Mouse (Mus musculus): ENCODE measurements at regions not wholly inside any gene's neighbourhood (a gene's known extent, or its start where the extent isn't known, plus 50 kb on each side); places are given as distances from the start of the nearest gene placed in this dataset.

- no peak overlapping the region for H3K4me3 ChIP-seq (ENCODE audit: low read length)
- no peaks in the 10 kb centered on the region for H3K36me3 ChIP-seq (ENCODE audit: control insufficient read depth, insufficient read depth, low read length)
- 80% methylated on average over 2 of the region's 2 CpGs for WGBS
- ATAC-seq = no peak
- no peaks in the 10 kb centered on the region for H3K4me1 ChIP-seq (ENCODE audit: control insufficient read depth, insufficient read depth, low read depth, low read length)
- no peak overlapping the region for H3K9ac ChIP-seq (ENCODE audit: low read depth, low read length)
- H3K27ac ChIP-seq (ENCODE audit: low read depth, low read length) = no peak overlapping the region
- H3K4me2 ChIP-seq (ENCODE audit: low read length) = no peak overlapping the region
- H3K27me3 ChIP-seq (replicated peaks; ENCODE audit: control insufficient read depth, insufficient read depth, low read length) = no peaks in the 10 kb centered on the region
- no peaks in the 10 kb centered on the region for H3K9me3 ChIP-seq (ENCODE audit: control insufficient read depth, low read length)
Observed at GRCm38 (mm10) chr5:41994307-41994706, 73.5 kb upstream of the Gm16223 start.

GRCm38 (mm10) chr5:41983556-41983955, 84.2 kb upstream of the Gm16223 start:
- Histone ChIP-seq H3K9ac (ENCODE audit: low read depth, low read length) (no peak overlapping the region), H3K9me3 (ENCODE audit: control insufficient read depth, low read length) (no peaks in the 10 kb centered on the region), H3K4me1 (ENCODE audit: control insufficient read depth, insufficient read depth, low read depth, low read length) (no peaks in the 10 kb centered on the region), H3K36me3 (ENCODE audit: control insufficient read depth, insufficient read depth, low read length) (no peaks in the 10 kb centered on the region), H3K4me2 (ENCODE audit: low read length) (no peak overlapping the region), H3K27ac (ENCODE audit: low read depth, low read length) (no peak overlapping the region), H3K4me3 (ENCODE audit: low read length) (no peak overlapping the region), H3K27me3 (replicated peaks; ENCODE audit: control insufficient read depth, insufficient read depth, low read length) (no peaks in the 10 kb centered on the region)
- no peak for ATAC-seq
- WGBS = 72% methylated on average over 4 of the region's 4 CpGs

- Histone ChIP-seq H3K27me3 (replicated peaks; ENCODE audit: control insufficient read depth, insufficient read depth, low read length) (no peaks in the 10 kb centered on the region), H3K4me1 (ENCODE audit: control insufficient read depth, insufficient read depth, low read depth, low read length) (no peaks in the 10 kb centered on the region), H3K9me3 (ENCODE audit: control insufficient read depth, low read length) (no peaks in the 10 kb centered on the region), H3K36me3 (ENCODE audit: control insufficient read depth, insufficient read depth, low read length) (no peaks in the 10 kb centered on the region), H3K4me2 (ENCODE audit: low read length) (no peak overlapping the region), H3K27ac (ENCODE audit: low read depth, low read length) (no peak overlapping the region), H3K9ac (ENCODE audit: low read depth, low read length) (no peak overlapping the region), H3K4me3 (ENCODE audit: low read length) (no peak overlapping the region)
- ATAC-seq = no peak
Observed at GRCm38 (mm10) chr5:41975535-41975934, 92.2 kb upstream of the Gm16223 start.

GRCm38 (mm10) chr5:41971201-41971600, 96.6 kb upstream of the Gm16223 start:
- H3K4me2 ChIP-seq (ENCODE audit: low read length) = no peak overlapping the region
- no peak overlapping the region for H3K9ac ChIP-seq (ENCODE audit: low read depth, low read length)
- 74% methylated on average over 1 of the region's 1 CpGs for WGBS
- H3K9me3 ChIP-seq (ENCODE audit: control insufficient read depth, low read length) = no peaks in the 10 kb centered on the region
- 0 out of 2 replicates have a peak, but pooled peaks have one; percentile 56 for ATAC-seq
- H3K27me3 ChIP-seq (replicated peaks; ENCODE audit: control insufficient read depth, insufficient read depth, low read length) = no peaks in the 10 kb centered on the region
- H3K4me3 ChIP-seq (ENCODE audit: low read length) = no peak overlapping the region
- H3K4me1 ChIP-seq (ENCODE audit: control insufficient read depth, insufficient read depth, low read depth, low read length) = no peaks in the 10 kb centered on the region
- H3K36me3 ChIP-seq (ENCODE audit: control insufficient read depth, insufficient read depth, low read length) = no peaks in the 10 kb centered on the region
- H3K27ac ChIP-seq (ENCODE audit: low read depth, low read length) = no peak overlapping the region

- ATAC-seq = no peak
- no peaks in the 10 kb centered on the region for H3K4me1 ChIP-seq (ENCODE audit: control insufficient read depth, insufficient read depth, low read depth, low read length)
- no peaks in the 10 kb centered on the region for H3K36me3 ChIP-seq (ENCODE audit: control insufficient read depth, insufficient read depth, low read length)
- WGBS = 97% methylated on average over 1 of the region's 1 CpGs
- no peaks in the 10 kb centered on the region for H3K9me3 ChIP-seq (ENCODE audit: control insufficient read depth, low read length)
- no peak overlapping the region for H3K4me2 ChIP-seq (ENCODE audit: low read length)
- no peaks in the 10 kb centered on the region for H3K27me3 ChIP-seq (replicated peaks; ENCODE audit: control insufficient read depth, insufficient read depth, low read length)
- H3K4me3 ChIP-seq (ENCODE audit: low read length) = no peak overlapping the region
- no peak overlapping the region for H3K27ac ChIP-seq (ENCODE audit: low read depth, low read length)
- no peak overlapping the region for H3K9ac ChIP-seq (ENCODE audit: low read depth, low read length)
Observed at GRCm38 (mm10) chr5:41966958-41967357, 100.8 kb upstream of the Gm16223 start.

- H3K27me3 ChIP-seq (replicated peaks; ENCODE audit: control insufficient read depth, insufficient read depth, low read length) = no peaks in the 10 kb centered on the region
- H3K4me1 ChIP-seq (ENCODE audit: control insufficient read depth, insufficient read depth, low read depth, low read length) = no peaks in the 10 kb centered on the region
- WGBS = 53% methylated on average over 7 of the region's 7 CpGs
- H3K4me2 ChIP-seq (ENCODE audit: low read length) = no peak overlapping the region
- H3K9ac ChIP-seq (ENCODE audit: low read depth, low read length) = no peak overlapping the region
- peak; percentile 95 for ATAC-seq
- no peak overlapping the region for H3K27ac ChIP-seq (ENCODE audit: low read depth, low read length)
- no peaks in the 10 kb centered on the region for H3K9me3 ChIP-seq (ENCODE audit: control insufficient read depth, low read length)
- H3K4me3 ChIP-seq (ENCODE audit: low read length) = no peak overlapping the region
- no peaks in the 10 kb centered on the region for H3K36me3 ChIP-seq (ENCODE audit: control insufficient read depth, insufficient read depth, low read length)
Observed at GRCm38 (mm10) chr5:41947114-41947640, 103.1 kb upstream of the Bod1l start.

GRCm38 (mm10) chr5:41943399-41943798, 99.3 kb upstream of the Bod1l start:
- ATAC-seq = no peak
- H3K36me3 ChIP-seq (ENCODE audit: control insufficient read depth, insufficient read depth, low read length) = no peaks in the 10 kb centered on the region

GRCm38 (mm10) chr5:41942131-41942530, 98.0 kb upstream of the Bod1l start:
- H3K9me3 ChIP-seq (ENCODE audit: control insufficient read depth, low read length) = no peaks in the 10 kb centered on the region
- H3K4me1 ChIP-seq (ENCODE audit: control insufficient read depth, insufficient read depth, low read depth, low read length) = no peaks in the 10 kb centered on the region
- 68% methylated on average over 7 of the region's 7 CpGs for WGBS
- no peak overlapping the region; the same call in 1 of the 2 replicates for H3K27ac ChIP-seq (ENCODE audit: low read depth, low read length)
- H3K27me3 ChIP-seq (replicated peaks; ENCODE audit: control insufficient read depth, insufficient read depth, low read length) = no peaks in the 10 kb centered on the region
- H3K4me3 ChIP-seq (ENCODE audit: low read length) = no peak overlapping the region
- peak; percentile 40; the same call in 1 of the 2 replicates for ATAC-seq
- H3K36me3 ChIP-seq (ENCODE audit: control insufficient read depth, insufficient read depth, low read length) = no peaks in the 10 kb centered on the region
- H3K4me2 ChIP-seq (ENCODE audit: low read length) = no peak overlapping the region
- H3K9ac ChIP-seq (ENCODE audit: low read depth, low read length) = no peak overlapping the region

More at GRCm38 (mm10) chr5:41943399-41943798, 99.3 kb upstream of the Bod1l start:
- Histone ChIP-seq H3K27me3 (replicated peaks; ENCODE audit: control insufficient read depth, insufficient read depth, low read length) (no peaks in the 10 kb centered on the region), H3K27ac (ENCODE audit: low read depth, low read length) (no peak overlapping the region), H3K4me2 (ENCODE audit: low read length) (no peak overlapping the region), H3K4me1 (ENCODE audit: control insufficient read depth, insufficient read depth, low read depth, low read length) (no peaks in the 10 kb centered on the region), H3K4me3 (ENCODE audit: low read length) (no peak overlapping the region), H3K9me3 (ENCODE audit: control insufficient read depth, low read length) (no peaks in the 10 kb centered on the region), H3K9ac (ENCODE audit: low read depth, low read length) (no peak overlapping the region)
- WGBS = 91% methylated on average over 6 of the region's 6 CpGs

GRCm38 (mm10) chr5:41941216-41941615, 97.1 kb upstream of the Bod1l start:
- H3K9me3 ChIP-seq (ENCODE audit: control insufficient read depth, low read length) = no peaks in the 10 kb centered on the region
- no peak overlapping the region for H3K4me2 ChIP-seq (ENCODE audit: low read length)
- H3K36me3 ChIP-seq (ENCODE audit: control insufficient read depth, insufficient read depth, low read length) = no peaks in the 10 kb centered on the region
- no peak for ATAC-seq
- H3K4me3 ChIP-seq (ENCODE audit: low read length) = no peak overlapping the region
- no peaks in the 10 kb centered on the region for H3K4me1 ChIP-seq (ENCODE audit: control insufficient read depth, insufficient read depth, low read depth, low read length)
- no peaks in the 10 kb centered on the region for H3K27me3 ChIP-seq (replicated peaks; ENCODE audit: control insufficient read depth, insufficient read depth, low read length)
- no peak overlapping the region for H3K27ac ChIP-seq (ENCODE audit: low read depth, low read length)
- 87% methylated on average over 1 of the region's 1 CpGs for WGBS
- no peak overlapping the region for H3K9ac ChIP-seq (ENCODE audit: low read depth, low read length)

- WGBS = 34% methylated on average over 4 of the region's 4 CpGs
- Histone ChIP-seq H3K4me1 (ENCODE audit: control insufficient read depth, insufficient read depth, low read depth, low read length) (no peaks in the 10 kb centered on the region), H3K4me2 (ENCODE audit: low read length) (no peak overlapping the region), H3K27me3 (replicated peaks; ENCODE audit: control insufficient read depth, insufficient read depth, low read length) (no peaks in the 10 kb centered on the region), H3K9me3 (ENCODE audit: control insufficient read depth, low read length) (no peaks in the 10 kb centered on the region), H3K27ac (ENCODE audit: low read depth, low read length) (no peak overlapping the region), H3K36me3 (ENCODE audit: control insufficient read depth, insufficient read depth, low read length) (no peaks in the 10 kb centered on the region), H3K9ac (ENCODE audit: low read depth, low read length) (no peak overlapping the region), H3K4me3 (ENCODE audit: low read length) (no peak overlapping the region)
- no peak for ATAC-seq
Observed at GRCm38 (mm10) chr5:41939736-41940135, 95.6 kb upstream of the Bod1l start.

Measured in hindbrain, embryonic 16.5 days (tissue).